Mouse (Mus musculus): ENCODE measurements at regions not wholly inside any gene's neighbourhood (a gene's known extent, or its start where the extent isn't known, plus 50 kb on each side); places are given as distances from the start of the nearest gene placed in this dataset.

DNA sequence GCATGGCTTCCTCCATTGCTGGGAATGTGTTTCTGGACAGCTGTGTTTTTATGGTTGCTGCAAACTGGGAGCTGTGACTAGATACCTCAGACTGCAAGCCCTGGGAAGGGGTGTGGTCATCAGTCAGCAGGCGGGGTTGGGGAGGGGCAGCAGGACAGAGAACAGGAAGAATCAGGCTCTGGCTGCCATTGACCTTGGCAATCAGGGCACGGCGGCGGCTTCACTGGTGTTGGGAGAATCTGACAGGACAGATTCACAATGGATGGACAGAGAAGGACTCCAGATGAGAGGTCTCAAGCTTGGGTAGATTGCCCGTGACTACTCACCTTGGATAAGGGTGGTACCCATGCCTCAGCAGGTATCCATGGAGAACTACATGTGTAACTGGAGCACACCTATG, 64.5 kb upstream of the Ajap1 start:
- H3K4me1 ChIP-seq (ENCODE audit: control insufficient read depth in 1 of 2, insufficient read depth in 2 of 2, low read length in 2 of 2): no peaks in the 10 kb centered on the region
- DNase-seq (ENCODE audit: low read depth, low spot score): no peak
- no peaks in the 10 kb centered on the region for H3K36me3 ChIP-seq (ENCODE audit: control insufficient read depth in 1 of 2, insufficient read depth in 2 of 2, low read length in 2 of 2)
- no peaks in the 10 kb centered on the region for H3K79me2 ChIP-seq (ENCODE audit: control insufficient read depth, insufficient read depth, low read length, poor library complexity)
- no peak overlapping the region for H3K9ac ChIP-seq (ENCODE audit: control insufficient read depth, low read depth, low read length, poor library complexity, severe bottlenecking)
- no peaks in the 10 kb centered on the region; a peak in 1 of 4 replicates for H3K27me3 ChIP-seq (ENCODE audit: control insufficient read depth in 1 of 2, insufficient read depth in 2 of 2, low read length in 2 of 2)
- H3K27ac ChIP-seq (ENCODE audit: control insufficient read depth, low read depth, low read length): no peak overlapping the region
- H3K9me3 ChIP-seq (replicated peaks; ENCODE audit: insufficient read depth, low read length): no peaks in the 10 kb centered on the region
- TF ChIP-seq MAX (IDR thresholded peaks at IDR 0.05; ENCODE audit: low read length): no peak
- TF ChIP-seq MYC (IDR thresholded peaks at IDR 0.05; ENCODE audit: low read depth, low read length): no peak
- no peak for TF ChIP-seq NRF1 (IDR thresholded peaks at IDR 0.05; ENCODE audit: insufficient read depth, low read depth, low read length, poor library complexity, severe bottlenecking)
- no peak for TF ChIP-seq NELFE (IDR thresholded peaks at IDR 0.05; ENCODE audit: low read depth, low read length)
- no peak for TF ChIP-seq SIN3A (IDR thresholded peaks at IDR 0.05; ENCODE audit: low read length)
- TF ChIP-seq CHD2 (IDR thresholded peaks at IDR 0.05; ENCODE audit: low read length): no peak
- TF ChIP-seq POLR2AphosphoS2 (IDR thresholded peaks at IDR 0.05; ENCODE audit: low read length): no peak
- no peak for TF ChIP-seq MXI1 (IDR thresholded peaks at IDR 0.05; ENCODE audit: low read depth, low read length)
- TF ChIP-seq ZKSCAN1 (IDR thresholded peaks at IDR 0.05; ENCODE audit: low read depth, low read length): no peak
- TF ChIP-seq ELF1 (IDR thresholded peaks at IDR 0.05; ENCODE audit: low read depth, low read length): no peak
- H3K4me3 ChIP-seq (ENCODE audit: control insufficient read depth in 1 of 2, insufficient read depth in 1 of 2, low read depth in 2 of 2, low read length in 2 of 2): no peak overlapping the region

DNA sequence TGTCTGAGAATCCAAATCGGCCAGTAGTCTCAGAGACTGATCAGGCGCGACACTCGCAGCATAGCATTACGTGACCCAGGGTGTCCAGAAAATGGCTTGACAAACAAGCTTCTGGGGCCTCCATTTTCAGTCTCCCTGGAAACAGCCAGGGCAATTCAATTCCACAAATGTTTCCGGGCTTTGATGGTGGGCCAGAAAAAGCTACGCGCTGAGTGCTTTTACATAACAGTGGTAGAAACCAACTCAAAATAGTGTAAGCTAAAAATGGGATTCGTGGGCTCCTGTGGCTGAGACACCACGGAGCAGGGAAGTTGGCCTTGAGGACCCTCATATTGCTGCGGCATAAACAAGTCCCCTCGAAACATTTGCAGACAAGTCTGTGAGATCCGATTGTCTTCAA, 65.3 kb upstream of the Ajap1 start:
- Histone ChIP-seq H3K4me3 (ENCODE audit: control insufficient read depth in 1 of 2, insufficient read depth in 1 of 2, low read depth in 2 of 2, low read length in 2 of 2) (no peak overlapping the region), H3K36me3 (ENCODE audit: control insufficient read depth in 1 of 2, insufficient read depth in 2 of 2, low read length in 2 of 2) (no peaks in the 10 kb centered on the region), H3K27ac (ENCODE audit: control insufficient read depth, low read depth, low read length) (no peak overlapping the region), H3K9ac (ENCODE audit: control insufficient read depth, low read depth, low read length, poor library complexity, severe bottlenecking) (no peak overlapping the region), H3K79me2 (ENCODE audit: control insufficient read depth, insufficient read depth, low read length, poor library complexity) (no peaks in the 10 kb centered on the region), H3K4me1 (ENCODE audit: control insufficient read depth in 1 of 2, insufficient read depth in 2 of 2, low read length in 2 of 2) (no peaks in the 10 kb centered on the region), H3K27me3 (ENCODE audit: control insufficient read depth in 1 of 2, insufficient read depth in 2 of 2, low read length in 2 of 2) (no peaks in the 10 kb centered on the region), H3K9me3 (replicated peaks; ENCODE audit: insufficient read depth, low read length) (no peaks in the 10 kb centered on the region)
- TF ChIP-seq RCOR1 (IDR thresholded peaks at IDR 0.05; ENCODE audit: low read depth, low read length): no peak
- TF ChIP-seq ZMIZ1 (IDR thresholded peaks at IDR 0.05; ENCODE audit: low read depth, low read length): no peak
- no peak for TF ChIP-seq NELFE (IDR thresholded peaks at IDR 0.05; ENCODE audit: low read depth, low read length)
- TF ChIP-seq CHD2 (IDR thresholded peaks at IDR 0.05; ENCODE audit: low read length): no peak
- no peak for TF ChIP-seq TAL1 (IDR thresholded peaks at IDR 0.05; ENCODE audit: low read length)
- TF ChIP-seq MAFK (IDR thresholded peaks at IDR 0.05; ENCODE audit: borderline replicate concordance, low read depth, low read length): no peak
- TF ChIP-seq POLR2A (IDR thresholded peaks at IDR 0.05; ENCODE audit: control insufficient read depth in 1 of 2, insufficient read depth in 1 of 2, low read depth in 1 of 2, low read length in 2 of 2, poor library complexity in 1 of 2): no peak
- TF ChIP-seq MYB (IDR thresholded peaks at IDR 0.05; ENCODE audit: low read depth, low read length): no peak
- TF ChIP-seq RAD21 (IDR thresholded peaks at IDR 0.05; ENCODE audit: low read depth, low read length): no peak
- TF ChIP-seq MAZ (IDR thresholded peaks at IDR 0.05; ENCODE audit: low read depth, low read length): no peak
- TF ChIP-seq CHD1 (IDR thresholded peaks at IDR 0.05; ENCODE audit: low read depth, low read length): no peak
- no peak for TF ChIP-seq POLR2AphosphoS2 (IDR thresholded peaks at IDR 0.05; ENCODE audit: low read length)
- no peak for TF ChIP-seq MAX (IDR thresholded peaks at IDR 0.05; ENCODE audit: low read length)
- no peak for DNase-seq (ENCODE audit: low read depth, low spot score)

Measured in MEL (cell line).